Mouse (Mus musculus) heart, adult 2 months (tissue): ENCODE results near the gene Zfp420.

Source experiments
- CTCF ChIP-seq: fragments of 200-600 bp; IDR thresholded peaks from 2 replicates; pipeline ENCODE4 v1.8.1; 2022; ENCODE audit warnings: antibody characterized with exemption, mild to moderate bottlenecking, moderate library complexity
- EP300 ChIP-seq: fragments of 200-500 bp; IDR thresholded peaks from 2 replicates; pipeline ENCODE4 v1.6.1; 2011; ENCODE audit warnings: low read depth, low read length, control low read depth; ENCODE audit not compliant: insufficient read depth

DNA sequence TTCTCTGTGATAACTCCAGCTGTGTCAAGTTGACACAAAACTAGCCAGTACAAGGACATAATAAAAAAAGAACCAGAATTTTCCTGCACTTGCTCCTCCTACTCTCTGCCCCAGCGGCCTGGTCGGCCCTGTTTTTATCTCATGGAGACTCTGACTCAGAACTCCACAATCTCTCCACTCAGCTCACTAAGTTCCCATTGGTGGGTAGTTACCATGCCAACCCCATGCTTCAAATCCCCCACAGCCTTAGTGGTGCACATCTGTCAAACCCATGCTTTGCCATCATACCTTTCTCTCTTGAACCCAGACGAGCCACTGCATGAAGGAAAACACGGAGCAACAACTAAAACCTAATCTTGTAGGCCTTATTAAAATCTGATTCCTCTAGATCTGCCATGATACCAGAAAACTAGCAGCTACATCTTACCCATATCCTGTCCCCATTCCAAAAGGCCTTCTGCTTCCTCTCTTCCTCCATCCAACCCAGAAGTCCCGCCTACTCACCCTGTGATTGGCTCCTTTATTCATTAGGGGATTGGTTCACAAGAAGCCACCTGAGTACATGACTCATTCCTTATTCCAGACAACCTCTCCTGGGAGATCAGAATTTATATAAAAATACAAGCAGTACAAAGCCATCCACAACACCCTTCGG, 61.8 kb downstream of the Zfp420 start:
- TF ChIP-seq CTCF = no peak
- TF ChIP-seq EP300 = no peak
